Mouse (Mus musculus) CH12F3 (cell line): Measurements from ENCODE around the gene Farsa.
"Not testable (repeated sequence)": the region's sequence is repeated elsewhere in the genome, so short reads cannot be mapped to it uniquely, and the experiment has no call there.

Experiments
- in situ Hi-C: fragments of 300-500 bp; cut with MboI; formaldehyde crosslinking; loops from 2 replicates; pipeline ENCODE4 v1.14.3; 2020; ENCODE audit warnings: low sequenced_read_pairs

Gene Farsa

GRCm38 (mm10) chr8:84856864-84857441, at the start of gene Farsa:
Farsa (plus strand) TSS chr8:84856989.
- in situ Hi-C loops, result no loop called here

- in situ Hi-C loops, result no loop called here
Observed at GRCm38 (mm10) chr8:84809109-84809940, 47.5 kb upstream of the Farsa start.

- in situ Hi-C loops, result loop anchor here (5.0 kb wide), 1 partner anchor 98 kb away; no protein-coding TSS in a partner anchor
Observed at GRCm38 (mm10) chr8:84809941-84810280, 46.9 kb upstream of the Farsa start.

- in situ Hi-C loops, result loop anchor here (5.0 kb wide), 1 partner anchor 99 kb away; no protein-coding TSS in a partner anchor
Observed at GRCm38 (mm10) chr8:84810896-84811295, 45.9 kb upstream of the Farsa start.

DNA sequence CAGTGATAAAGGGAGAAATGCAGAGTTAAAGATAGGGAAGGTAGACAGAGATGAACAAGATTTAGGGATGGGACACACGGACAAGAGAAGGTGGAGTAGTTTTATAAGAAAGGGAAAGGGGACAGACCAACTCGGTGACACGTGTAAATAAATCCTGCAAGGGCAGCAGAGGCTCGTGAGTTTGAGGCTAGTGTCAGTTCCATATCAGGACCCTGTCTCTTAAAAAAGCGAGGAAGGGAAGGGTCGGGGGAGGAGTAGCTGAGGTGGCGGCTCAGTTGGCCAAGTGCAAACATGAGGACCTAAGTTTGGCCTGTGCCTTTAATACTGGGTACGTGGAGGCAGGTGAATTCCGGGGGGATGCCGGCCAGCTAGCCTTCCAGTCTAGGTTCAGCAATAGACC, 45.5 kb upstream of the Farsa start:
- in situ Hi-C loops, result loop anchor here (5.0 kb wide), 1 partner anchor 99 kb away; no protein-coding TSS in a partner anchor

DNA sequence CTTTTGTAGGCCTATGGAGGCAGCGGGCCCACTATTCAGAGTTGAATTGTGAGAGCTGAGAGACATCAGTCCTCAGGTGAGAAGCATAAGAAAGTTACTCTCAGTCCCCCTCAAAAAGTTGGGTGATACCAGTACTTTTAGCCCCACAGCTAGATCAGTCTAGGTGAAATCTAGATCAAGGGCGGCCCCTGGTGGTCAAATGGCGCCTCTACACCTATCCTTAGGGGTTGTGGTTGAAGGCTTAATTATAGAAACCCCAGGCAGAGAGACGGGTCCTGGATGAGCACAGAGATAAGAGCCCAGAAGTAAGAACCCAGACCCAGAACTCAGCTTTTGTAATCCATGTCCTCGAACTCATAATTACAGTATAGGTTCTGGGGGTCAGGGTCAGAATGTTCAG, 43.7 kb upstream of the Farsa start:
- in situ Hi-C loops, result loop anchor here (5.0 kb wide), 1 partner anchor 101 kb away; no protein-coding TSS in a partner anchor

GRCm38 (mm10) chr8:84813830-84814229, 43.0 kb upstream of the Farsa start:
- in situ Hi-C loops, result loop anchor here (5.0 kb wide), 1 partner anchor 102 kb away; no protein-coding TSS in a partner anchor

GRCm38 (mm10) chr8:84814240-84814554, 42.6 kb upstream of the Farsa start:
- in situ Hi-C loops, result loop anchor here (5.0 kb wide), 1 partner anchor 102 kb away; no protein-coding TSS in a partner anchor

GRCm38 (mm10) chr8:84814555-84815441, 42.0 kb upstream of the Farsa start:
- in situ Hi-C loops, result loop anchor here (5.0 kb wide), 1 partner anchor 102 kb away; no protein-coding TSS in a partner anchor

DNA sequence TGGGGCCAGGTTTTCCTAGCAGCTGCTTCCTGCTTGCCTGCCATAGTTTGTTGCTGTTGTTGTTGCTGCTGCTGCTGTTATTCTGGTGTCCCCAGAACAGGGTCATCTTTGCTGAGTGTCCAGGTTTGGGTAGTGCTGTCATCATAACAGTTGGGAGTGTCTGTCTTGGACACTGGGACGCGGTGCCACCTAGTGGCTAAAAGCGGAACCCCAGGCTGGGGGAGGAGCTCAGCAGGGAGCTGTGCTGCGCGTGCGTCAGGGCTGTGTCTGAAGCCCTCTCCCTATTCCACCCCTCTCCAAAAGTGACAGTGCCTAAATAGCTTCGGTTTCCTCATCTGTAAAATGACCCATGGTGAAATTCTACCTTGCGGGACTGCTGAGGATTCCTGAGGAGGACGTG, 41.2 kb upstream of the Farsa start:
- in situ Hi-C loops, result no loop called here

DNA sequence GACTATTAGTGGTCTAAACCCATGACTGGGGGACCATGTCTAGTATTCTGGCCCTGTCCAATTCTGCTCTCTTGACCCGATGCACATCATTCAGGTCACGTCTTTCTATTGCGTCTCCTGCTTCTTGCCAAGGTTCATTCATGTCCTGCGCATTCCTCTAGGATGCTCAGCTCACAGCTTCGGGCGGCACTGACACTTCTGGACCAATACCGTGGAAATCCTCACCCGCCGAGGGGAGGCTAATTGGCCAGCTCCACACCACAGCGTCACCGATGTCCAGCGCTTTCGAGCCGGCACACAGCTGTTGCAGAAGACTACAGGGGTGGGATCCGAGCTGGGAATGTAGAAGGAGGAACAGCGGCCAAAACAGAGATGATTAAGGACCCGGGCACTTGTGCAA, 40.7 kb upstream of the Farsa start:
- in situ Hi-C loops, result no loop called here

GRCm38 (mm10) chr8:84822723-84823122, 34.1 kb upstream of the Farsa start, which contains the start of gene Dand5:
Dand5 (minus strand) TSS chr8:84822823.
- in situ Hi-C loops, result no loop called here

DNA sequence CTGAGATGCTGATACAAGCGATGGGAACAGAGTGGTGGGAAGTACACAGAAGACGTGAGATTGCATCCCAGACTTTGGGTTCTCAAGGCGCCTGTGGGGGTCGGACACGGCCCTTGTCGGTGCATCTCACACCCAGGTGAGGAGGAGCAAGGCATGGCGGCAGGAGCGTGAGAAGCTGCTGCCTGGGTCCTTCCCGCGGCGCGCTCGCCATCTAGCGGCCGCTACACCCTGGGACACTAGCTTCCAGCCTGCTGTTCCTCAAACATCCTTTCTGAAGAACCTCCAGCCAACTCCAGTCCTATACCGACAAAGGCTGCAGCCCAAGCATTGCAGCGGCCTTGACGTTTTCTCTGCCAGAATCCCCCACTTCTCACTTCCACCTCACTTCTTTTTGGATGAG, 33.1 kb upstream of the Farsa start:
- in situ Hi-C loops, result no loop called here

DNA sequence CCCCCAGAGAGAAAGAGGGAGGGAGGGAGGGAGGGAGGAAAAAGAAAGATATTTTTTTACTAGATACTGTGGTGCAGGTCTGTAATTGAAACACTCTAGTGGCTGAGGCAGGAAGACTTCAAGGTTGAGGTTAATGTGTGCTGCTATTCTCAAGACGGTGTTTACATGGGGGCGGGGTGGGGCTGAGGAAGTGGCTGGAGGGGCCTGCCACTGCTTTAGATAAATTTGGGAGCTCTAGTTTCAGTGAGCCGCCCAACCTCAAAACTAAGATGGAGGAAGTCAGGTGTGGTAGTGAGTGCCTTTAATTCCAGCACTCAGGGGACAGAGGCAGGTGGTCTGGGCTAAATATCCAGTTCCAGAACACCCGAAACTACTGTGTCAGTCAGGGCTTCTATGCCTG, 31.2 kb upstream of the Farsa start:
- in situ Hi-C loops, result no loop called here

DNA sequence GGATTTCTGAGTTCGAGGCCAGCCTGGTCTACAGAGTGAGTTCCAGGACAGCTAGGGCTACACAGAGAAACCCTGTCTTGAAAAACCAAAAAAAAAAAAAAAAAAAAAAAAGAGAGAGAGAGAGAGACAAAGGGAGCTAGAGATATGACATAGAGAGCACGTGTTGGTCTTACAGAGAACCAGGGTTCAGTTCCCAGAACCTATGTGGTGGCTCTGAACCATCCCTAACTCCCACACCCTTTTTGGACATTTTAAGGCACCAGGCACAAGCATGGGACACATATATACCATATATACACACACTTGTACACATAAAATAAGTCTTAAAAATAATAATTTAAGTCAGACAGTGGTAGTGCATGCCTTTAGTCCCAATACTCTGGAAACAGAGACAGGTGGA, 30.3 kb upstream of the Farsa start:
- in situ Hi-C loops, result not testable (repeated sequence)

DNA sequence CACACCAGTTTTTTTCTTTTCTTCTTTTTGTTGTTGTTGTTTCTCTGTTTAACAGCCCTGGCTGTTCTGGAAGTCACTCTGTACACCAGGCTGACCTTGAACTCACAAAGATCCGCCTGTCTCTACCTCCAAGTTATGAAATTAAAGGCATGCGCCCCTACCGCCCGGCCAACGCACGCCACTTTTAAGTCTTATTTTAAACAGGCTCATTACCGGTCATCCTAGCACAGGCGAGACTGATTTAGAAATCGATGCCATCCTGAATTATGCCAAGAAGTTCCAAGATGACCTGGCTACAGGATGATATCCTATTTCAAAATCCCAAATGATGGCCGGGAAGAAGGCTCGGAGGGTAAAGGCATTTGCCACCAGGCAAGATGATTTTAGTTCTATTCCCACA, 25.3 kb upstream of the Farsa start, which contains the start of gene Gadd45gip1:
Gadd45gip1 (plus strand) TSS at position 33 of the 400 bp plus-strand sequence.
- in situ Hi-C loops, result no loop called here

DNA sequence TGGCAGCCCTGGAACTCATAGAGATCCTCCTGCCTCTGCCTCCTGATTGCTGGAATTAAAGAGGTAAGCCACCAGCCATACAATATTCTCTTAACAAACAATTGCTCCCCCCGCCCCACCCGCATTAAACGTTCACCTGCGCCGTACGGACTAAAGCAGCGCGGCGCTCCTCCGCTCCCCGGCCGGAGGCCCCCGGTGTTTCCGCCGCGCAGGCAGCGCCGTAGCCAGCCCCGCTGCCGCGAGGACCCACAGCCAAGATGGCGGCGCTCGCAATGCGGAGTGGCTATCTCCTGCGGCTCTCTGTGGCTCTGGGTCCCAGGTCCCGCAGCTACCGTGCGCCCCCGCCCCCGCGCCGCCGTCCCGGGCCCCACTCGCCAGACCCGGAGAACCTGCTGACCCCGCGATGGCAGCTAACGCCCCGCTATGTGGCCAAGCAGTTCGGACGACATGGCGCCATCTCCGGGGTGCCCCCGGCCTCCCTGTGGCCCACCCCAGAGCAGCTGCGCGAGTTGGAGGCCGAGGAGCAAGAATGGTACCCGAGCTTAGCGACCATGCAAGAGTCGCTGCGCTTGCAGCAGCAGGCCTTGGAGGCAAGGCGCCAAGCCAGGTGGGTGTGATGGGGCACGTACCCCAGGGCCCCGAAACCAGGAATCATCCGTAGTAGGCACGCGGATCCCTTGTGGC, 24.6 kb upstream of the Farsa start:
- in situ Hi-C loops, result no loop called here

- in situ Hi-C loops, result no loop called here
Observed at GRCm38 (mm10) chr8:84832759-84833742, 23.7 kb upstream of the Farsa start.
